9 mouse cellular contexts compared by ENCODE assay signal in the genomic region with DNA sequence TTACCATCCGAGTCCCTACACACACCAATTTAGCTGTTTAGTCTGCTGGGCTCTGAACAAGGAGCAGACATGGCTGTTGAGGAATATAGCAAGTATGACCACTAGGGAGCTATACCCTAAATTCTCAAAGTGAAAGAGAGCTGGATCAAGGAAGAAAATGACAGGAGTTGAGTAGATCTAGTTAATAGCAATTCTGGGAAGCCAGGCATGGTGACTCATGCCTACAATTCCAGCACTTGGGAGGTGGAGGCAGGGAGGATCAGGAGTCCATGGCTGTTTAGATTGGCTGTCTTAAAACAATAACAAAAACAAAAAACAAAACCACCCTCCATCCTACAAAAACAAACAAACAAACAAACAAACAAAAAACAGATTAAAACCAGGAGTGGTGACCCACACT. TPM values are rescaled to one million over a fixed set of nuclear protein-coding genes. Genes with fewer than 3 reads are reported as not detected.
DNase-seq lines count a peak whose midpoint lies in the region; ATAC-seq and TF ChIP-seq lines count a peak whose summit lies in the region.
"Had no signal": no experiment of that assay in that cellular context is flagged by ENCODE, and none has a peak within 500 bp of the region (broad histone marks: within the 10 kb centered on the region; RNA-seq: fewer than 3 reads in every experiment).

No protein-coding gene starts in this region.

- no peak for ATAC-seq in lung, embryonic 14.5 days (ENCODE audit: insufficient read depth)
- no peak for ATAC-seq in embryonic facial prominence, embryonic 14.5 days (ENCODE audit: low read depth)
- ATAC-seq in limb, embryonic 12.5 days (ENCODE audit: insufficient number of reproducible peaks, insufficient read depth, low FRiP score, low TSS enrichment, low read depth) = no peak
- no peak for ATAC-seq in neural tube, embryonic 15.5 days (ENCODE audit: low FRiP score)
- ATAC-seq in erythroid progenitor cell, adult 5-6 weeks (replicated peaks; ENCODE audit: low FRiP score, poor library complexity, severe bottlenecking) = no peak

- H3K9me3 ChIP-seq in lung, embryonic 14.5 days (ENCODE audit: low read depth, low read length) = no peaks in the 10 kb centered on the region
- no peaks in the 10 kb centered on the region for H3K9me3 ChIP-seq in embryonic facial prominence, embryonic 14.5 days (ENCODE audit: control insufficient read depth, low read length)
- H3K9me3 ChIP-seq in limb, embryonic 12.5 days = no peaks in the 10 kb centered on the region
- no peaks in the 10 kb centered on the region for H3K9me3 ChIP-seq in neural tube, embryonic 15.5 days (replicated peaks)

- H3K27me3 ChIP-seq in lung, embryonic 14.5 days (ENCODE audit: insufficient read depth, low read length) = no peaks in the 10 kb centered on the region
- no peaks in the 10 kb centered on the region for H3K27me3 ChIP-seq in embryonic facial prominence, embryonic 14.5 days (replicated peaks; ENCODE audit: control insufficient read depth, insufficient read depth, low read length)
- peaks cover 4% of the 10 kb centered on the region; the same call in 1 of the 2 replicates for H3K27me3 ChIP-seq in limb, embryonic 12.5 days
- no peaks in the 10 kb centered on the region for H3K27me3 ChIP-seq in neural tube, embryonic 15.5 days (replicated peaks)

- no peaks in the 10 kb centered on the region for H3K36me3 ChIP-seq in lung, embryonic 14.5 days (ENCODE audit: insufficient read depth)
- no peaks in the 10 kb centered on the region for H3K36me3 ChIP-seq in embryonic facial prominence, embryonic 14.5 days (ENCODE audit: control insufficient read depth, insufficient read depth, low read length)
- H3K36me3 ChIP-seq in limb, embryonic 12.5 days = peaks cover 4% of the 10 kb centered on the region; the same call in 1 of the 2 replicates
- H3K36me3 ChIP-seq in neural tube, embryonic 15.5 days = peaks cover 4% of the 10 kb centered on the region; the same call in 1 of the 2 replicates

- H3K4me1 ChIP-seq in lung, embryonic 14.5 days (ENCODE audit: insufficient read depth) = peaks cover 6% of the 10 kb centered on the region; the same call in 1 of the 2 replicates
- H3K4me1 ChIP-seq in embryonic facial prominence, embryonic 14.5 days (ENCODE audit: control insufficient read depth, insufficient read depth, low read length) = peaks cover 9% of the 10 kb centered on the region
- H3K4me1 ChIP-seq in limb, embryonic 12.5 days (replicated peaks) = peaks cover 15% of the 10 kb centered on the region
- H3K4me1 ChIP-seq in neural tube, embryonic 15.5 days = peaks cover 34% of the 10 kb centered on the region

- DNase-seq in lung, embryonic 14.5 days = no peak
- DNase-seq in lung, postnatal 10 days = no peak
- no peak for DNase-seq in embryonic facial prominence, embryonic 14.5 days (ENCODE audit: low spot score)
- no peak for DNase-seq in gastrocnemius, postnatal 10 days
- no peak for DNase-seq in layer of hippocampus, adult 9-11 months
- DNase-seq: lung, postnatal 14 days had no signal

- H3K9ac ChIP-seq in lung, embryonic 14.5 days = no peak overlapping the region
- peak overlapping the region; percentile 82; the same call in 1 of the 2 replicates for H3K9ac ChIP-seq in embryonic facial prominence, embryonic 14.5 days (ENCODE audit: low read depth, low read length)
- H3K9ac ChIP-seq in limb, embryonic 12.5 days (replicated peaks) = no peak overlapping the region
- no peak overlapping the region; the same call in 1 of the 2 replicates for H3K9ac ChIP-seq in neural tube, embryonic 15.5 days (replicated peaks)

- no peak for TF ChIP-seq CTCF in lung, embryonic 14.5 days (IDR thresholded peaks at IDR 0.05; ENCODE audit: low read depth)

- H3K27ac ChIP-seq in lung, embryonic 14.5 days (ENCODE audit: low read depth) = no peak overlapping the region
- H3K27ac ChIP-seq in embryonic facial prominence, embryonic 14.5 days (replicated peaks; ENCODE audit: low read depth, low read length) = no peak overlapping the region
- H3K27ac ChIP-seq in limb, embryonic 12.5 days = no peak overlapping the region
- no peak overlapping the region for H3K27ac ChIP-seq in neural tube, embryonic 15.5 days (replicated peaks)

- H3K4me3 ChIP-seq in lung, embryonic 14.5 days (ENCODE audit: low read depth, low read length) = peak overlapping the region; percentile 89; the same call in 1 of the 2 replicates
- H3K4me3 ChIP-seq in embryonic facial prominence, embryonic 14.5 days (ENCODE audit: low read depth, low read length) = peak overlapping the region; percentile 86; the same call in 1 of the 2 replicates
- H3K4me3 ChIP-seq in limb, embryonic 12.5 days (replicated peaks) = peak overlapping the region; percentile 75; the same call in 1 of the 2 replicates
- peak overlapping the region; percentile 77 for H3K4me3 ChIP-seq in neural tube, embryonic 15.5 days (replicated peaks)

- peak overlapping the region; percentile 90 for H3K4me2 ChIP-seq in lung, embryonic 14.5 days
- H3K4me2 ChIP-seq in embryonic facial prominence, embryonic 14.5 days (ENCODE audit: low read depth, low read length) = peak overlapping the region; percentile 80; the same call in 1 of the 2 replicates
- H3K4me2 ChIP-seq in limb, embryonic 12.5 days = peak overlapping the region; percentile 86
- H3K4me2 ChIP-seq in neural tube, embryonic 15.5 days = peak overlapping the region; percentile 92

- WGBS in lung, embryonic 14.5 days = 78% methylated on average over 1 of the region's 1 CpGs
- WGBS in embryonic facial prominence, embryonic 14.5 days = 70% methylated on average over 1 of the region's 1 CpGs
- 59% methylated on average over 1 of the region's 1 CpGs for WGBS in limb, embryonic 12.5 days
- 85% methylated on average over 1 of the region's 1 CpGs for WGBS in neural tube, embryonic 15.5 days

RNA-seq across cellular contexts. Expression of gene Plekhm1, which starts 1.2 kb away (rescaled TPM):
- 9.3 and 9.4 TPM in 2 replicates for polyA plus RNA-seq in lung, embryonic 14.5 days (2014; fragmentation: Nextera tagmentation; extraction: Ambion mirVana)
- 8.1 and 8.7 TPM in 2 replicates for polyA plus RNA-seq in embryonic facial prominence, embryonic 14.5 days (2014; fragmentation: Nextera tagmentation; extraction: Ambion mirVana)
- 7.8 and 9.1 TPM in 2 replicates for polyA plus RNA-seq in limb, embryonic 12.5 days (2016; fragmentation: Nextera tagmentation; extraction: Ambion mirVana)
- polyA plus RNA-seq in neural tube, embryonic 15.5 days (2015; fragmentation: Nextera tagmentation; extraction: Ambion mirVana) = 8.2 and 8.9 TPM in 2 replicates
- total RNA-seq in gastrocnemius, postnatal 10 days (2021) = 10 to 100 TPM in 1 of 2 experiments, 1 to 10 TPM in 1; 8.2 to 10.3 TPM
- total RNA-seq in erythroid progenitor cell, adult 5-6 weeks (2015; ENCODE audit: low replicate concordance) = 15.1 and 18.0 TPM in 2 replicates
- total RNA-seq in erythroid progenitor cell, adult 5-6 weeks (2017; ENCODE audit: low replicate concordance) = 4.2 and 5.5 TPM in 2 replicates

RNA-seq across cellular contexts. Expression of gene Arhgap27, which starts 47.8 kb away (rescaled TPM):
- 16.8 and 20.6 TPM in 2 replicates for polyA plus RNA-seq in lung, embryonic 14.5 days (2014; fragmentation: Nextera tagmentation; extraction: Ambion mirVana)
- polyA plus RNA-seq in embryonic facial prominence, embryonic 14.5 days (2014; fragmentation: Nextera tagmentation; extraction: Ambion mirVana) = 8.6 and 9.4 TPM in 2 replicates
- polyA plus RNA-seq in limb, embryonic 12.5 days (2016; fragmentation: Nextera tagmentation; extraction: Ambion mirVana) = 4.8 and 7.1 TPM in 2 replicates
- polyA plus RNA-seq in neural tube, embryonic 15.5 days (2015; fragmentation: Nextera tagmentation; extraction: Ambion mirVana) = 6.3 and 8.3 TPM in 2 replicates
- total RNA-seq in gastrocnemius, postnatal 10 days (2021) = 10 to 100 TPM in 1 of 2 experiments, 1 to 10 TPM in 1; 9.7 to 12.6 TPM
- total RNA-seq in erythroid progenitor cell, adult 5-6 weeks (2015; ENCODE audit: low replicate concordance) = 2.1 and 7.6 TPM in 2 replicates
- 3.0 and 4.8 TPM in 2 replicates for total RNA-seq in erythroid progenitor cell, adult 5-6 weeks (2017; ENCODE audit: low replicate concordance)
